Mouse (Mus musculus) E14TG2a.4 (cell line): Measurements from ENCODE around the gene Bend3.
"Not testable (repeated sequence)": the region's sequence is repeated elsewhere in the genome, so short reads cannot be mapped to it uniquely, and the experiment has no call there.

Experiments
- H3K27me3 ChIP-seq: 2 replicates; pipeline ENCODE4 v1.6.1; 2014; ENCODE audit warnings: low read length, control low read depth; ENCODE audit not compliant: insufficient read depth
- H3K36me3 ChIP-seq: 2 replicates; pipeline ENCODE4 v1.6.1; 2014; ENCODE audit warnings: low read length, control low read depth; ENCODE audit not compliant: insufficient read depth
- H3K4me1 ChIP-seq: replicated peaks from 2 replicates; pipeline ENCODE4 v1.6.1; 2014; ENCODE audit warnings: low read depth, low read length, control low read depth
- H3K4me3 ChIP-seq: replicated peaks from 2 replicates; pipeline ENCODE4 v1.5.1; 2014; ENCODE audit warnings: mild to moderate bottlenecking, low read length
- H3K9me3 ChIP-seq: 2 replicates; pipeline ENCODE4 v1.6.1; 2014; ENCODE audit warnings: low read length, control low read depth
- CTCF ChIP-seq: conservative IDR thresholded peaks from 2 replicates; pipeline ENCODE4 v1.5.1; 2014; ENCODE audit warnings: low read length
- NANOG ChIP-seq: IDR thresholded peaks from 2 replicates; pipeline ENCODE4 v1.6.1; 2014; ENCODE audit warnings: borderline replicate concordance, low read length, mixed read lengths
- POU5F1 ChIP-seq: IDR thresholded peaks from 2 replicates; pipeline ENCODE4 v1.6.1; 2014; ENCODE audit warnings: low read length, borderline replicate concordance

Gene Bend3

GRCm38 (mm10) chr10:43507051-43507450 lies 28.4 kb downstream of the Bend3 start:
- peaks cover 84% of the 10 kb centered on the region for H3K4me1 ChIP-seq
- H3K9me3 ChIP-seq = no peaks in the 10 kb centered on the region
- peaks cover 79% of the 10 kb centered on the region for H3K36me3 ChIP-seq
- TF ChIP-seq CTCF = no peak
- no peak for TF ChIP-seq NANOG
- no peak for TF ChIP-seq POU5F1
- peaks cover 20% of the 10 kb centered on the region for H3K27me3 ChIP-seq
- H3K4me3 ChIP-seq = peak overlapping the region; percentile 5

GRCm38 (mm10) chr10:43509228-43509627 lies 30.6 kb downstream of the Bend3 start:
- H3K9me3 ChIP-seq = no peaks in the 10 kb centered on the region
- peaks cover 80% of the 10 kb centered on the region for H3K36me3 ChIP-seq
- peaks cover 20% of the 10 kb centered on the region for H3K27me3 ChIP-seq
- TF ChIP-seq NANOG (no peak), POU5F1 (no peak)
- 0 out of 2 replicates have a peak overlapping the region, but pooled peaks have one; percentile 72 for H3K4me3 ChIP-seq
- H3K4me1 ChIP-seq = peaks cover 86% of the 10 kb centered on the region

DNA sequence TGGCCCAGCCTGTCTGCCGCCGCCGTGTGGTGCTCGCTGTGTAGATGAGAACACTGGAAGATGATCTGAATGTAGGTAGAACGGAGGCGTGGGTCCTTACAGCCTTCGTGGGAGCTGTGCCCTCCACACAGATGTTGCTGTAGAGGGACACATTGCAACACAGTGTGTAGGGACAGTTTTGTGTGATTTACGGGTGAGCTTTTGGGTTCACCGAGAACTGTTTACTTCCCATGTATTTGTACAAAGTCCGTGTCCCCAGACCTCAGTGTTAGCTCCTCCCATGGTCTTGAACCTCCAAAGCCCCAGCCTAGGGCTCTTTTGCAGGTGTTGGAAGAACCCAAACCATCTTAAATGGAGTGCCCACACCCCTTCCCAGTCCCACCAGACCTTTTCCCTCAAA lies 34.3 kb downstream of the Bend3 start:
- Histone ChIP-seq H3K9me3 (no peaks in the 10 kb centered on the region), H3K36me3 (peaks cover 77% of the 10 kb centered on the region), H3K4me3 (no peak overlapping the region), H3K4me1 (peaks cover 81% of the 10 kb centered on the region), H3K27me3 (peaks cover 20% of the 10 kb centered on the region)
- TF ChIP-seq POU5F1 = no peak

DNA sequence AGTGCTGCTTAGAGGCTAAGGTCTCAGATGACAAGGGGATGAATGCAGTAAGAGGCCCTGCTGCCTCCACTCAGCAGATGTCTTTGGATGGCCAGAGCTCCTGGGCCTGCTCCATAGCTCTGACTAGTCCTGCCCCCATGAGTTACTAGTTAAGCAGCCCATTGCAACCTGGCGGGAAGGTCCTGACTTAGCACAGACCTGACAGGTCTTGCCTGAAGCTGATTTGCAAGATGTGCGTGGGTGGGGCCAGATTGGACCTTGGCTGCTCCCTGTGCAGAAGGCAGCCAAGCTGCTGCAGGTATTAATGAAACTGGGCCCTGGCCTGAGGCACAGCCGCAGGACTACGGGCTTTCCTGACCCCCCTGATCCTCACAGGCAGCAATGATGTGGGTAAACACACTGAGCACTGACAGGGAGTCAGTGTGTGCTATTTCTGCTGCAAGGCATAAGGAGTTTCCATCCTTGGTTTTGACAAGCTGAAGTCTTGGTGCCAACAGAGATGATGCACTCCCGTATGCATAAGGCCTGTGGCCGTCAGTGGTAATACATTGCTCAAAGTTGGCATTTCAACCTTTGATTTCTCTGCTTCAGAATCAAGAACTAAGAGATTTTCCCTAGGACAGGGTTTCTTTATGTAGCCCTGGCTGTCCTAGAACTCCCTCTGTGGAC lies 38.5 kb downstream of the Bend3 start:
- H3K27me3 ChIP-seq = no peaks in the 10 kb centered on the region; the same call in 1 of the 2 replicates
- no peak for TF ChIP-seq POU5F1
- no peak for TF ChIP-seq CTCF
- TF ChIP-seq NANOG = no peak
- H3K4me3 ChIP-seq = no peak overlapping the region
- peaks cover 40% of the 10 kb centered on the region for H3K36me3 ChIP-seq
- H3K9me3 ChIP-seq = no peaks in the 10 kb centered on the region
- peaks cover 44% of the 10 kb centered on the region for H3K4me1 ChIP-seq

GRCm38 (mm10) chr10:43517836-43518235 lies 39.2 kb downstream of the Bend3 start:
- Histone ChIP-seq H3K36me3 (peaks cover 34% of the 10 kb centered on the region), H3K4me3 (no peak overlapping the region), H3K27me3 (no peaks in the 10 kb centered on the region), H3K9me3 (no peaks in the 10 kb centered on the region), H3K4me1 (peaks cover 38% of the 10 kb centered on the region)
- TF ChIP-seq POU5F1 (no peak), CTCF (no peak), NANOG (no peak)

GRCm38 (mm10) chr10:43518368-43518767 lies 39.7 kb downstream of the Bend3 start:
- TF ChIP-seq NANOG (no peak), CTCF (no peak), POU5F1 (no peak)

DNA sequence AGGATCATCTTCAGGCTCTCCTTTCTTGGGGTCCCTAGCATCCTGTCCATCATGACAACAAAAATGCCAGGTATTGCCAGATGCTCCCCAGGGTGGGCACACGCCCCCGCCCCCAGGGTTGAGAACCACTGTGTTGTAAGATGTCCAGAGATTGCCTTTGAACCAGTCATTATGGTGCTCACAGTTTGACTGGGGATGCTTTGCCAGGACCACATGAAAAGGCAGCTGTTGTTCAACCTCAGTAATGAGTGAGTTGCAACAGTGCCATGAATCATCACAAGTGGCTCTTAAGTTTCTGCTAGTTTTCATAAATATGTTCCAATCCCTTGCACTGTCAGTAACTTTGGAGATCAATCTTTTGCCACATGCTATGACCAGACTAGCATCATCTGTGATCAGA lies 41.3 kb downstream of the Bend3 start:
- peaks cover 19% of the 10 kb centered on the region for H3K36me3 ChIP-seq
- no peaks in the 10 kb centered on the region for H3K27me3 ChIP-seq
- H3K4me3 ChIP-seq = no peak overlapping the region
- TF ChIP-seq NANOG = no peak
- TF ChIP-seq CTCF = no peak
- no peak for TF ChIP-seq POU5F1
- no peaks in the 10 kb centered on the region for H3K9me3 ChIP-seq
- peaks cover 33% of the 10 kb centered on the region for H3K4me1 ChIP-seq

More at GRCm38 (mm10) chr10:43518368-43518767, 39.7 kb downstream of the Bend3 start:
- H3K4me3 ChIP-seq = no peak overlapping the region
- peaks cover 33% of the 10 kb centered on the region for H3K4me1 ChIP-seq
- H3K27me3 ChIP-seq = no peaks in the 10 kb centered on the region
- peaks cover 28% of the 10 kb centered on the region for H3K36me3 ChIP-seq
- H3K9me3 ChIP-seq = no peaks in the 10 kb centered on the region

DNA sequence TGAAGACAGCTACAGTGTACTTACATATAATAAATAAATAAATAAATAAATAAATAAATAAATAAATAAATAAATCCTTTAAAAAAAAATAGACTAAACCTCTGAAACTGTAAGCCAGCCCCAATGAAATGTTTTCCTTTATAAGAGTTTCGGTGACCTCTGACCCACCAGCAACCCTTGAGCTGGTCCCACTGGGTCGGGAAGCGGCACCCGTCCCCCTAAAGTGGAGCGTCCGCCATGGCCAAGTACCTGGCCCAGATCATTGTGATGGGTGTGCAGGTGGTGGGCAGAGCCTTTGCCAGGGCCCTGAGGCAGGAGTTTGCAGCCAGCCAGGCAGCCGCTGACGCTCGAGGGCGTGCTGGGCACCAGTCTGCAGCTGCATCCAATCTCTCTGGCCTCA lies 45.3 kb downstream of the Bend3 start, which contains the start of gene Gm9803:
TSS of gene Gm9803 (plus strand) at position 154 of the 400 bp plus-strand sequence.
- not testable (repeated sequence) for H3K4me3 ChIP-seq, H3K9me3 ChIP-seq, H3K27me3 ChIP-seq
- Histone ChIP-seq H3K4me1 (peaks cover 39% of the 10 kb centered on the region), H3K36me3 (peaks cover 20% of the 10 kb centered on the region)

GRCm38 (mm10) chr10:43527283-43528269 lies 48.9 kb downstream of the Bend3 start:
- Histone ChIP-seq H3K4me3 (peak overlapping the region; percentile 57), H3K27me3 (no peaks in the 10 kb centered on the region), H3K9me3 (no peaks in the 10 kb centered on the region), H3K4me1 (peaks cover 53% of the 10 kb centered on the region), H3K36me3 (peaks cover 54% of the 10 kb centered on the region)
- peak; percentile 19; the same call in 1 of the 2 replicates for TF ChIP-seq CTCF
- no peak for TF ChIP-seq POU5F1
